Mouse (Mus musculus): Measurements from ENCODE around the gene Chd4.
"Not testable (repeated sequence)": the region's sequence is repeated elsewhere in the genome, so short reads cannot be mapped to it uniquely, and the experiment has no call there.

The Chd4 gene

DNA sequence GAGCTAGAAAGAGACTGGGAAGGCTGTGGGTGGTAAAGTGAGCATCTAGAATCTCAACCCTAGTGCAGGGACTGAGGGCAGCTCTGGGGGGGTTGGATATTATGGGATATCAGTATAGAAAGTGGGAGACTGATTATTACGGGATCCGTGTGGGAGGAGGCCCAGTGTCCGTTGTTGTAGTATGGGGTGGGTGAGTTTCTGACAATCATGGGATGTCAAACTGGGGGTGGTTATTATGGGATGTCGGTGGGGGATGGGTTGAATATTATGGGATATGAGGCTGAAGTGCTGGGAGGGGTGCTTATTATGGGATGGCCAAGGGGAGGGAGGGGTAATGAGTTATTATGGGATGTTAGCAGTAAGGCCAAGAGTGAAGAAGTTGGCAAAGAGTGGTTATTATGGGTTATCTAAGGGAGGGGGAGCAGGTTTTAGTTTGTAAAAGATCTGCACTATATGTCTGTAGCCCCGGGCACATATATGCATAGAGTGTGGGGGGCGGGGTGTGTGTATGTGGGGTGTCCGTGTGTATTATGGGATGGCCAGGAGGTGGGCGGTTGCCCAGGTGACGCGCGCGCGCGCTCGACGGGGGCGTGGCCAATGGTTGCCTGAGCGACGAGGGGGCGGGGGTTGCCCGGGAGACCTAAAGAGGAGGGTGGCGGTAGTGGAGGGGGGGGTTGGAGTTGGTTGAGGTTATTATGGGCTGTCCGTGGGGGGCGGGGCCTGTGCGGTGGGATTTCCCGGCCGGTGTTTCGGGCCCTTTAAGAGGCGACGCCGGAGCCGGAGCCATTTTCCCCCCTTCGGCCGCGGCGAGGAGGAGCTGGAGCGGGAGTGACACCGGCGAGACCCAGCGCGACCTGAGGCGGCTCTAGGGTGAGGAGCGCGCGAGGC lies at the start of gene Chd4:
TSS of gene Chd4 (plus strand) at position 591 of the 888 bp plus-strand sequence.
- peak; percentile 92 to 95 for DNase-seq

DNA sequence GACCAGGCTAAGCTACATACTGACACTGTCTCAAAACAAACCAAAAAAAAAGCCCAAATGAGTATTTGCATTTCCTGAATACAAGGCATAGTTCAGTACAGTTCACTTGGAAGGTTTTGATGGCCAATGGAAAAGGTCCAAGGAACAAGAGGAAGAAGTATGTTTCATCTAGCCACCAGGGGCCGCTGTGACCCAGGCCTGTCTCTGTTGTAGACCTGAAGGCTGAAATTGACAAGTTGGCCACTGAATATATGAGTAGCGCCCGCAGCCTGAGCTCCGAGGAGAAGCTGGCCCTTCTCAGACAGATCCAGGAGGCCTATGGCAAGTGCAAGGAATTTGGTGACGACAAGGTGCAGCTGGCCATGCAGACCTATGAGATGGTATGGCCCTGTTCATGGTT lies 49.1 kb upstream of the Chd4 start:
- DNase-seq: peak; percentile 85 to 86

- DNase-seq: no peak
Measured at GRCm38 (mm10) chr6:125049678-125050077, 46.1 kb upstream of the Chd4 start, which contains the start of gene Acrbp. Acrbp (plus strand) TSS chr6:125049689.

DNA sequence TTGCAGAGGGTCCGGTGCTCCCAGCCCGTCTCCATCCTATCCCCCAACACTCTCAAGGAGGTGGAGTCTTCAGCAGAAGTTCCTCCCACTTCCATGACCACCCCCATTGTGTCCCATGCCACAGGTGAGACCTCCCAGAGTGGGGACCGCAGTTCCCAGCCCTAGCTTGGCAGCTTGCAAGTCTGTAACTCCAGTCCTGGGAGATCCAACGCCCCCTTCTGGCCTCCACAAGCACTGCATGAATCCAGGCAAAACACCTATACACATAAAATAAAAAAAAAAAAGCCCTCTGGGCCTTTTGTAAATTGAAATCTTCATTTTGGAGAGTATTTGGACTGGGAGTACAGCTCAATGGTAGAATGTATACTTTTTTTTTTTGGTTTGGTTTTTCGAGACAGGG lies 44.5 kb upstream of the Chd4 start:
- DNase-seq: peak; percentile 65 to 68

DNA sequence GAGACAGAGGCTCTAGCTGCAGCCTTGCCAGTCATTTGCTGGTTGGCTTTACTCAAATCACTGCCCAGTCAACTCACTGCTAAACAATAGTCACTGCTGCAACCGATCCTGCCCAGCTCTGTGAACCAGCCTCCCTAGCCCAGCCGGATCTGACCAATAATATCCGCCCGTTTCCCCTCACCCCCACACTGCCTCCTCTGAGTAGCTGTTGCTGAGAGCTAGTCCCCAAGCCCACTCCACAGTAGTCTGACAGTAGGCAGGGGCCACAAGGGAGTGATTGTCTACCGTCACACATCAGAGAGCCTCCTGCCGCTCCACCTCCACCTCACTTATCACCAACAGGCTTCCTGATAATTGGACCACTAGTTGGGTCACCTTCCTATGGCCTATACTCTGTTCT lies 34.3 kb upstream of the Chd4 start:
- no peak for DNase-seq

DNA sequence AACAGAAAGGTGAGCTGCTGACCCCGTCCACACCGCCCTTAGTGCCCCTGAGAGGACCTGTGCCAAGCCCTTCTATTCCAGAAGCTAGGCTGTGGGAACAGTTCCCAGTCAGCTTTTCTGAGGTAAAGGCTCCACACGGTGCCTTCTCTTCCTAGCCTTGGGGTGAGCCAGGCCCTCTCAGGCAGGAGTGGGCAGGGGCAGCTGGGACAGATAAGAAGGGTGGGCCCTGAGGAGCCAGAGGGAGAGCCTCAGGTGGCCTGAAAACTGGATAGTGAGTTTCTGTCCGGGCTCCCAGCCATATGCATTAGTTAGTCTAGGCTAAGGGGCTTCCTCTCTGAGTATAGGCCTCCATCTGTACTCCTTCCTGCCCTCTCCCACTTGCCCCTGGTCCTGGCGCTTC lies 33.3 kb upstream of the Chd4 start:
- DNase-seq: no peak

GRCm38 (mm10) chr6:125063906-125064305 lies 31.9 kb upstream of the Chd4 start:
- DNase-seq: no peak

DNA sequence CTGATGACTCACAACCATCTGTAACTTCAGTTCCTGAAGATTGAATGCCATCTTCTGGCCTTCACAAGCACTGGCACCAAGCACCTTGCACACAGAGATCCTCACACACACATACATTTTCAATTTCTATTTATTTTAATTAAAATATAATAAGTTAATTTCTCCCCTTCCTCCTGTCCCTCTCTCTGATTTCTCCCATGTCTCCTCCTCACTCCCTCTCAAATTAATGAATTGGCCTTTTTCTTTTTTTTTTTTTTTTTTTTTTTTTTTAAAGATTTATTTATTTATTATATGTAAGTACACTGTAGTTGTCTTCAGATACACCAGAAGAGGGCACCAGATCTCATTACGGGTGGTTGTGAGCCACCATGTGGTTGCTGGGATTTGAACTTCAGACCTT lies 30.6 kb upstream of the Chd4 start:
- DNase-seq: not testable (repeated sequence)

DNA sequence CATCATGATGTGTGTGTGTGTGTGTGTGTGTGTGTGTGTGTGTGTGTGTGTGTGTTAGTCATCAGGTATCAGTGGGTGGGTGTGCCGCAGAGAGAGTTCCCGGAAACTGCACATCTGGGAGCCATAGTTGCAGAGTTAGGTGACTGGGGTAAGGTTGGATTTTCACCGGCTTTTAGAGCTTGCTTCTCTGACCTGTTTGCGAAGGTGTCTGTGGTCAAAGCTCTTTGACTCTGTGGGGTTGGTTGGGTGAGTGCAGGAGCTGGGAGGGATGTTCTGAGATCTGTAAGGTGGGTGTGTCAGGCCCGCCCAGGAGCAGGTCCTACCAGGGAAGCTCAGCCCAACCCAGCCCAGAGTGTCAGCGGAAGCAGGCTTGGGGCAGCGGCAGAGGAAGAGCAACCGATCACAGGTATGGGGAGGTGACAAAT lies 28.2 kb upstream of the Chd4 start, which contains the start of gene Lpar5:
TSS of gene Lpar5 (plus strand) at position 350 of the 425 bp plus-strand sequence.
- DNase-seq: no peak

GRCm38 (mm10) chr6:125071170-125071895 lies 24.4 kb upstream of the Chd4 start:
- peak; percentile 73 to 75 for DNase-seq

DNA sequence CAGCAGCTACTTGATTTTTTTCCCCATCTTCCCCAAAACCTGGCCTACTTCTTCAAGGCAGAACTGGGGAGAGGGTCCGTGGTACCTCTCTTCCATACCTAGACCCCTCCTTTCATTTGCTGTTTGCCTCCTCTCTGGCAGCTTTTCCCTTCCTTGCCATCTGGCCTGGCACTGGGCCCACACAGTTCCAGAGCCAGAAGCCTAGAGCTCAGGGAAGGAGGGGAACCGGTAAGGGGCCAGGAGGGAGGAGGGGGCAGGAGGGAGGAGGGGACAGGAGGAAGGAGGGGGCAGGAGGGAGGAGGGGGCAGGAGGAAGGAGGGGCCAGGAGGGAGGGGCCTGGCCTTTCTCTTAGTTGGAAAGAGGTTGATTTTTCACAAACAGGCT lies 23.9 kb upstream of the Chd4 start:
- DNase-seq: no peak

GRCm38 (mm10) chr6:125073825-125074224 lies 22.0 kb upstream of the Chd4 start:
- DNase-seq: peak; percentile 37 to 44

DNA sequence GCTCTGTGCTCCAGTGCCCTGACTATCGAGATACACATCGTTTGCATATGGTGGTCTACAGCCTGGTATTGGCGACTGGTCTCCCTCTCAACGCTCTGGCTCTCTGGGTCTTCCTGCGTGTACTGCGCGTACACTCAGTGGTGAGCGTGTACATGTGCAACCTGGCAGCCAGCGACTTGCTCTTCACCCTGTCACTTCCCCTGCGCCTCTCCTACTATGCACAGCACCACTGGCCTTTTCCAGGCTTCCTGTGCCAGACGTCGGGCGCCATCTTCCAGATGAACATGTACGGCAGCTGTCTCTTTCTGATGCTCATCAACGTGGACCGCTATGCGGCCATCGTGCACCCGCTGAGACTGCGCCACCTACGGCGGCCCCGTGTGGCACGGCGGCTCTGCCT lies 14.4 kb upstream of the Chd4 start:
- DNase-seq: no peak

DNA sequence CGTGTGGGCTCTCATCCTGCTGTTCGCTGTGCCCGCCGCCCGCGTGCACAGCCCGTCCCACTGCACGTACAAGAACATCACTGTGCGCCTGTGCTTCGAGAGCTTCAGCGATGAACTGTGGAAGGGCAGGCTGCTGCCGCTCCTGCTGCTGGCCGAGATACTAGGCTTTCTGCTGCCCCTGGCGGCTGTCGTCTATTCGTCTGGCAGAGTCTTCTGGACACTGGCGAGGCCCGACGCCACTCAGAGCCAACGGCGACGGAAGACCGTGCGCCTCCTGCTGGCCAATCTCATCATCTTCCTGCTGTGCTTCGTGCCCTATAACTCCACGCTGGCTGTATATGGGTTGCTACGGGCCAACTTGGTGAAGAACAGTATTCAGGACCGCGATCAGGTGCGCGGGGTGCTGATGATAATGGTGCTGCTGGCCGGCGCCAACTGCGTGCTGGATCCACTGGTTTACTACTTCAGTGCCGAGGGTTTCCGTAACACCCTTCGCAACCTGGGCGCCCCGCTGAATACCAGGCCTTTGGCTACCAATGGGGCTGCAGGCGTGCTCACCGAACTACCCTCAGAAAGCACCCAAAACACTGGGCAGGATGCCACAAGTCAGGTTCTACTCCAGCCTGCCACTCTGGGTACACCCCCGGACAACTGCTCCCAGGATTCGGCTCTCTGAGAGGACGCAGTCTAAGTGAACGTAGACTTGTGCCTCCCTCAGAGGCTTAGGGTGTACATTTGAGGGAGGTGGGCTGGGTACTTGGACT lies 13.8 kb upstream of the Chd4 start:
- DNase-seq: no peak

GRCm38 (mm10) chr6:125082801-125083386 lies 12.9 kb upstream of the Chd4 start:
- DNase-seq: no peak

DNA sequence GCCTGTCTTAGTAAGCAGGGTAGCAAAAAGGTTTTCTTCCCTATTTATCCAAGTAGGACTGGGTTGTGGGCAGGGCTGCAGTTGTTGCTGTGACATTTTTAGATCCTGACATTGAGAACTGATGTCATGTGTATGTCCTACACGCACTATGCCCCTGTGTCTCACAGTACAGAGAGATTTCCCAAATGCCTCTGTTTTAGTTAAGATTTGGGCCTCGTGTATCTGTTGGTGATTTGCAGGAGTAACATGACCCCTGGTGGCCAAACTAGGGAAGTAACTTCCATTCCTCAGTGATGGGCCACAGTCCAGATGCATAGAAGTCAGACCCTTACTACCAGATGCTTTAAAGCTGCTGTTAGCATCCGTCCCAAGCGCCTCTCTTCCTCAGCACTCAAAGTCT lies 11.4 kb upstream of the Chd4 start:
- peak; percentile 77 to 81 for DNase-seq

GRCm38 (mm10) chr6:125087937-125088336 lies 7.8 kb upstream of the Chd4 start:
- no peak for DNase-seq

DNA sequence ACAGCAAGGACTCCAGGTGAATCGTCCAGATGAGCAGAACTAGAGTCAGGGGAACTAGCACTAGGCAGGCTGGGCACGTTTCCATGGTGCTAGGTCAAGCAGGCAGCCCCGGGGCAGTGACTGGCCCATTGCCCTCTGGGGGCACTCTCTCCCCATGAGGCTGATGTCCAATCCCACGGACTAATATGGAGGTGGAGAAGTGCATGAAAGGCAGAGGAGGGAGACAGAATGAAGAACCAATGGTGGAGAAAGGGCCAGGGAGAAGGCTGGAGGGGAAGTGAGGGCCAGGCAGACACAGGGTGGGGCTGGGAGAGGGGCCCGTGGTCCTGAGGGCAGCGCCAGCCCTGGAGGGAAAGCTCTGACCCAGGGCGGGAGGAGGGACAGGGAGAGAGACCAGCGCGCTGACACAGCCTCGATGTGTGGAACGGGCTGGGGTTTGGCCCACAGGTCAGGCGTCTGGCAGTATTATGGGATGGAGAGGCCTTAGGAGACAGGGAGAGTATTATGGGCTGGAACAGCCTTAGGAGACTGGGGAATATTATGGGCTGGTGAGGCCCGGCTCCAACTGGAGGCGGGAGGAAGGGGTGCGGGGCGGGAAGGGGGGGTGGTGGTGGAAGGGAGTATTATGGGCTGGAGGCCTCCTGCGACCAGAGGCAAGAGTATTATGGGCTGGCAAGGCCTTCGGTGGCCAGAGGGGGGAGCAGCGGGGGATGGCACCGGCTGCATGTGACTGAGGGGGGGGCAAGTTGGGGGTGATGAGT lies 7.0 kb upstream of the Chd4 start:
- no peak for DNase-seq

DNA sequence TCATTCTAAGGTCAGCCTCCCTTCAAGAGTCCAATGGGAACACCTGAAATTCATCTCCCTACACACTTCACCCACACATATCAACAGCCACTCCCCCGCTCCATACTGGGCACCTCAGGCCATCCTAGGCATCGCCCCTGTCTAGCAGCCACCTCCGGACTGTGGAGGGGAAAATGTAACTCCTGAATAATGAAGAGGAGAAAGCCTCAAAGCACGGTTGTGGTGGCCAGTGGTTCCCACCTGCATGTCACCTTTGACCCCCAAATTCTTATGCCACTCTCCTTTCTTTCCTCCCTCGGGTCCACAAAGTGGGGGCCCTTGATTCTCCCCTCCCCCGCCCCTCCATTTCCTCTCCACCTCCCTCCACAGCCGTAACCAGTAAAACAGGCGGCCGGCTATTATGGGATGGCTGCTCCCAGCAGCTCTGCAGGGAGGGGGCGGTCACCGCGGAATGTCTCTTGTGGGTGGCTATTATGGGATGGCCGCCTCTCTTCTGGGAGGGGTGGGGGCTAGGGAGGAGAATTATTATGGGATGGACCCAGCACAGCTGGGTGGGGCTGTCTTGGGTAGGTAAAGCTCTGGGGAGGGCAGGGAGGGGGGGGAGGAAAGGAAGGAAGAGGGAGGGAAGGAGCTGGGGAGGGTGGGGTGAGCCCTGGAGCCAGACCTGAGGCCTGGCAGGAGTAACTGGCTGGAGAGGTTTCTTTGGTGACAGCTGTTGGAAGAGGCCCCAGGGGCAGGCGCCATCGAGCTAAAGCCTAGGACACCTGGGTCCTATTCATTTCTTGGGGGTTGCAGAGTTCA lies 6.1 kb upstream of the Chd4 start:
- DNase-seq: no peak

- DNase-seq: no peak
Measured at GRCm38 (mm10) chr6:125090341-125091085, 5.3 kb upstream of the Chd4 start.

Measured in B cell, adult 2 months (primary cell).